Mouse (Mus musculus): ENCODE measurements around the gene Sae1.

Gene Sae1

DNA sequence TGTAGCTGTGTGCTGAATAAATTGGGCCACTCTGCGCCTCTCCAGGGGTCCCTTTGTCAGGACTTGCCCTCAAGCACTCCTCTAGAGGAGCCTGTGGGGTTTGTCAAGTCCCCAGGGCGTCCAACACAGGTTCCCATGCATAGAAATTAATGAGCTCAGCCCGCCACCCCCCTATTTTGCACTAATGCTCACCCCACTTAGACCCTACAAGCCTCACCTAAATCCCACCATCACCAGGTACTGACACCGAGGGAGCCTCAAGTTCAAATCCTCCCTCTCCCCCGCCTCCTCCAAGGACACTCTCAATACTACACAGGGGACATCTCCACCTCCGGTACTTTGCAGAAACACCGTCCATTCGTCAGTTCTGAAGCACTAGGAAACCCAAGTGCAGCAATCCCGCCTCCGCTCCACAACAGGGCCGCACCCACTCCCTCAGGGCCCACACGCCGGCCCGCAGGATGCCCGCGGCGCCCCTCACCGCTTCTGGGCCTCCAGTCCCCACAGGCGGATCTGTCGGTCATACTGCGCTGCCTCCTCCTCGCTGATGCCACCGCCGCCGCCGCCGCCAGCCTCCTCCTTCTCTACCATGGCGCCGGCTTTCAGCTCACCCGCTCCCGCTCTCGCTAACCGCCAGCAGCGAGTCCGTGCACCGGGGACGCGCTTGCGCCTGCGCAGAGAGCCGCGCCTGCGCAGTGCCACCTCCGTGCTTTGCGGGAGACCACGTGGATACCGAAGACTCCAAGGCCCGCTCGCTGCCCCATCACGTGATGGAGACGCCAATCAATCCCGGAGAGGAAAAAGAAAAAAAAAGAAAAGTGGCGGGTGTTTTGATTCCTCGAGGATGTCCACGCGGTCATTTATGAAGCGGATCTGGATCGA lies at the start of gene Sae1:
Sae1 (minus strand) TSS at position 647 of the 882 bp plus-strand sequence.
- peak; percentile 98 for DNase-seq

DNA sequence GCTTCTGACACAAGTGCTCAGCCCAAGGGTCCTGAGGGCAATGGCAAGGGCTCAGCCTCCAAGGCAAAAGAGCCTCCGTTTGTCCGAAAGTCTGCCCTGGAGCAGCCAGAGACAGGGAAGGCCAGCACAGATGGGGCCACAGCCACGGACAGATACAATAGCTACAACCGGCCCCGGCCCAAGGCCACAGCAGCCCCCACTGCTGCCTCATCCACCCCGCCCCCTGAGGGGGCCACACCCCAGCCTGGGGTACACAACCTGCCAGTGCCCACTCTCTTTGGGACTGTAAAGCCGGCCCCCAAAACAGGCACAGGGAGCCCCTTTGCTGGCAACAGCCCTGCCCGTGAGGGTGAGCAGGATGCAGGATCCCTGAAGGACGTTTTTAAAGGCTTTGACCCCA lies 47.5 kb upstream of the Sae1 start:
- DNase-seq = no peak

GRCm38 (mm10) chr7:16433352-16433971 lies 45.9 kb upstream of the Sae1 start:
- no peak for DNase-seq

- peak; percentile 93 for DNase-seq
Measured at GRCm38 (mm10) chr7:16426129-16426729, 38.6 kb upstream of the Sae1 start.

DNA sequence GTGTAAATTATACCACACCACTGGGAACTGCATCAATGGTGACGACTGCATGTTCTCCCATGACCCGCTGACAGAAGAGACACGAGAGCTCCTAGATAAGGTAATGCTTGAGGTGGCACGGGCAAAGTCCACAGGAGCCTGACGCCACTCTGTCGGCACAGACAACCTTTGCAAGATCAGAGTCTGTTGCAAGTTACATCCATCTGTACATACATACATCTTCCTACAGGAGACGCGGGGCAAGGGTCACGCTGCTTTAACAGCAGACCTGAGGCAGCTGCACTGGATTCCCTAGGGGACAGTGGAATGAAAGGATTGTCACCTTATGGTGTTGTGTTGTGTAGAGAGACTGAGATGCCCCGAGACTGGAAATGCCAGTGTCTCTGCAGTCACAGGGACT lies 38.1 kb upstream of the Sae1 start:
- no peak for DNase-seq

DNA sequence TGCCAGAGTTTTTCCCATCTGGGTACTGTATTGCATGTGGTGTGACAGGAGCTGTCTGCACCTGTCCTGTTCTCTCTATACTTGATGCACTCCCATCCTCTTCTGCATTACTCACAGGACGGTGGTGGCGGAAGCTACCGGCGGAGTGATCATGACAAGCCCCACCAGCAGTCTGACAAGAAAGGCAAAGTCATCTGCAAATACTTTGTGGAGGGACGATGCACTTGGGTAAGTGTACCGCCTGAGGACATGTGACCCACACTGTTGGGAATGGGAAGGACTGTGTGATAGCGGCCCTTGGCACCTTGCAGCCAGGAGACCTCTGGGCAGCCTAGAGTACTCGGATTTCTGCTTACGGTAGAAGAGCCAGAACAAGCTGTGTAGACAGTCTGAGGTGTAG lies 36.1 kb upstream of the Sae1 start:
- DNase-seq = no peak

- DNase-seq = no peak
Measured at GRCm38 (mm10) chr7:16422222-16422856, 34.7 kb upstream of the Sae1 start.

GRCm38 (mm10) chr7:16420493-16421118 lies 33.0 kb upstream of the Sae1 start:
- no peak for DNase-seq

DNA sequence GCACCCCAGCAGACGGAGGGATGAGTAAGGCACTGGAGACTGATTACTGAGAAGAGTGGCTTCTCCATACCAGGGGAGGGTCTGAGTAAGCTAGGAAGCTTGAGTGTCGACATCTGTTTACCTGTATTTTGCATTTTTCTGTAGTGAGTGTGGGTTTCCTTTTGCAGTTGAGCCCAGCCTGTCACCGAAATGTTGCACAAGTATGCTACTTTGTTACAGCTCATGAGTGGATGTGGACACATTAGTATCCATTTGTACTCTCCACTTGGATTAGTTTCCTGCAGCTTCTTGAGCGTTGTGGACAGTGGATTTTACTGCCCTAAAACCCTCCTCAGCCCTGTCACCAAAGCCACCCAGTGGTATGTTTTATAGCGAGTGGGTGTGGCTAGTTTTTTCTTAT lies 31.1 kb upstream of the Sae1 start:
- no peak for DNase-seq

- peak; percentile 78 for DNase-seq
Measured at GRCm38 (mm10) chr7:16417141-16417771, 29.6 kb upstream of the Sae1 start.

DNA sequence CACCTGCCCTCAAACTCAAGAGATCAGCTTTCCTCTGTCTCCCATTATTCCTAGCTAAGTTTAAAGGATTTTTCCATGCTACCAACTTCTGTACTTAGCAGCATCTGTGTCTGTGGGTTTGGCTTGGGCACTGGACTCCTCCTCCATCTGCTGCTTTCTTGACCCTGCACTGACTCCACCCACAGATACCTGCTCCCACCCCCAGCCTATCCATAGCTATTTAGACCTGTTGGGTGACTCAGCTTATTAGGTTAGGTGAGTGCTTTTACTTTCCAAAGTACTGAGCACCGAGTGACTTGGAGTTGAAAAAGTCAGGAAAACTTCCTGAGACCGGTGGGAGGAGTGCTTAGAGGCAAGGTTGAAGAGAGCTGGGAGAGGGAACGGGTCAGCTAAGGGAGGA lies 27.8 kb upstream of the Sae1 start:
- peak; percentile 56 for DNase-seq

DNA sequence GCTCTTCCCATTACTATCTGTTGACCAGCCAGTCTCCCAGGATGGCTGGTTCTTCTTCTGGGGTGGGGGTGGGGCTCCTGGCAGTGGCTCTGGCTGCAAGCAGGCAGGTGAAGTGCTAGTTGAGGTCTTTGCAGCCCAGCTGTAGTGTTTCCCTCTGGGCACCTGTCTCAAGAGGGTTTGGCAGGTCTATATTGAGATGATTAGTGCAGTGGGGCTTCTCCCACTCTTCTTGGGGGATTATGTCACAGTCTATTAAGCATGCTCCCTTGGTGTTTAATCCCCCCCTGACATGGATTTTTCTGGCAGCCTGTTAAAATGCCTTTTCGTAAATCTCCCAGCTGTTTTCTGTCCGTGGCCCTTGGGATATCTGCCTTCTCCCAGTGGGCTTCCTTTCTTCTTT lies 25.3 kb upstream of the Sae1 start:
- DNase-seq = peak; percentile 37

DNA sequence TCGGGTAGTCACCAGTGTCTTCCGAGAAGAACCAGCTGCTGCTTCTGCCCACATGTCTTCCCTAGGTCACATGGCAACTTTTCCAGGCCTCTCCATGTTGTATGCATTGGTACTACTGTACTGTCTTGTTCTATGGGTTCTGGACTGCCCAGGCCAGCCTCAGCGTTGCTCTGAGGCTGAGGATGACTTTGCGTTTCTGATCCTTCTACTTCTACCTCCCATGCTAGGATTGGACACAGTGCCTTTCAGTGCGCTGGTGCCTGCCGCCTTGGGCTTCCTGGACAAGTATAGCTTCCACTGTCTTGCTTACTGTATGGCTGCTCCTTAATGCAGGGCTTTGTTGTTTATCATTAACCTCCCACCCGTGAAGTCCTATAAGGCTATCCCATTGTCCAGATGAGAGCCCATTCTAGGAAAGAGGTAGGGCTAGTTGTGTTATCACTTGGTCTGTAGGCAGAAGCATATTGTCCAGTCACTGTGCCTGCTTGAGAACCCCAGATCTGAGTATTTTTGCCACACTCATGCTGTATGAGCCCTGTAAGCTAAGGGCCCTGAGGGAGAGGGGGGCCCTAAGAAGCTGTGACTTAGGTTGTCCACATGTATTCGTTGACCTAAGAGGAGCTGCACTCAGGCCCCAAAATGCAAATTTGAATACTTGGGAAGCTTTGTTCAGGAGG lies 24.8 kb upstream of the Sae1 start:
- DNase-seq = peak; percentile 45

DNA sequence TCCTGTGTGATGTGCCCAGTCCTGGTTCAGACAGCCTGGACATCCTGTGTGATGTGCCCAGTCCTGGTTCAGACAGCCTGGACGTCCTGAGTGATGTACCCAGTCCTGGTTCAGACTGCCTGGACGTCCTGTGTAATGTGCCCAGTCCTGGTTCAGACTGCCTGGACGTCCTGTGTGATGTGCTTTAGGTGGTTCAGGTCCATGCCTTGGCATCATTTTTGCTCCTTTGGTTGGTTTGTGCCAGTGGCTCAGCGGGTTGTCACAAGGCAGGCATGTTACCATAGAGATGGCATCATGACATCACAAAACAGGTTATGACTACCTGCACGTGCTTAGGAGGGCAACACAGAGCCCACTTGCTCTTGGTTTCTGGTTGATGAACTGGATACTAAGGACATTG lies 23.5 kb upstream of the Sae1 start:
- DNase-seq = no peak

- no peak for DNase-seq
Measured at GRCm38 (mm10) chr7:16406978-16407377, 19.4 kb upstream of the Sae1 start.

GRCm38 (mm10) chr7:16405516-16406351 lies 18.1 kb upstream of the Sae1 start:
- peak; percentile 90 for DNase-seq

- peak; percentile 80 for DNase-seq
Measured at GRCm38 (mm10) chr7:16405073-16405455, 17.5 kb upstream of the Sae1 start.

DNA sequence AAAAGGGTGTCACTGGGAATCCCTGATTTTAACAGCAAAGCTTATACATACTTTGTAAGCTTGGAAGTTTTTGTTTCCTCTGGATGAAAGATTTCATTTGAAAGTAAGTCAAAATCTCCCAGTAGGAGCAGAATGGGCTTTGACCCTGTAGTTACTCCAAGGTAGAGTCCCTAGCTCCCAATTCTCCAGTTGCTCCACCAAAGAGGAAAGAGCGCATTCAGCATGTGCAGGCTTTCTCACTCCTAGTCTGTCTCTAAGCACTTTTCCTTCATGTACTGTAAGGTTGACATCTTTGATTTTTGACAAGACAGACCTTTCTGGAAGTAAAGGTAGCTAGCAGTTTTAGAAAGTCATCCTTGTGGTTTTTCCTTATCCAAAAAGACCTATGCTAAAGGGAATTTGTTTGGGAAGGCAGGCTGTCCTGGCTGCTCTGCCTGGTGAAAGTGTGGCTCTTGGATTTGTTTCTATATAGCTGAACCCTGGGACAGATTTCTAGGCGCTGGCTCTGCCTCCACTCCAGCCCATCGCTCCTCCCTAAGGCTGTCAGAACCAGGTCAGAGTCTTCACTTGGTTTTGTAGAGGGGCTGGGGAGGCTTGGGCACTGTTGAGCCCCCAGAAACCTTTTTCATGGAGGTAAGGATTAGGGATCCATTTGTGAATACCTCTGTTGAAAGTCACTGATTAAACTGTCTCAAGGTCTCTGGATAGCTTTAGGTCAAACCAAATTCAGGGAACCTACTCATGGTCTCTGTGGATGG lies 16.9 kb upstream of the Sae1 start:
- DNase-seq = peak; percentile 33

DNA sequence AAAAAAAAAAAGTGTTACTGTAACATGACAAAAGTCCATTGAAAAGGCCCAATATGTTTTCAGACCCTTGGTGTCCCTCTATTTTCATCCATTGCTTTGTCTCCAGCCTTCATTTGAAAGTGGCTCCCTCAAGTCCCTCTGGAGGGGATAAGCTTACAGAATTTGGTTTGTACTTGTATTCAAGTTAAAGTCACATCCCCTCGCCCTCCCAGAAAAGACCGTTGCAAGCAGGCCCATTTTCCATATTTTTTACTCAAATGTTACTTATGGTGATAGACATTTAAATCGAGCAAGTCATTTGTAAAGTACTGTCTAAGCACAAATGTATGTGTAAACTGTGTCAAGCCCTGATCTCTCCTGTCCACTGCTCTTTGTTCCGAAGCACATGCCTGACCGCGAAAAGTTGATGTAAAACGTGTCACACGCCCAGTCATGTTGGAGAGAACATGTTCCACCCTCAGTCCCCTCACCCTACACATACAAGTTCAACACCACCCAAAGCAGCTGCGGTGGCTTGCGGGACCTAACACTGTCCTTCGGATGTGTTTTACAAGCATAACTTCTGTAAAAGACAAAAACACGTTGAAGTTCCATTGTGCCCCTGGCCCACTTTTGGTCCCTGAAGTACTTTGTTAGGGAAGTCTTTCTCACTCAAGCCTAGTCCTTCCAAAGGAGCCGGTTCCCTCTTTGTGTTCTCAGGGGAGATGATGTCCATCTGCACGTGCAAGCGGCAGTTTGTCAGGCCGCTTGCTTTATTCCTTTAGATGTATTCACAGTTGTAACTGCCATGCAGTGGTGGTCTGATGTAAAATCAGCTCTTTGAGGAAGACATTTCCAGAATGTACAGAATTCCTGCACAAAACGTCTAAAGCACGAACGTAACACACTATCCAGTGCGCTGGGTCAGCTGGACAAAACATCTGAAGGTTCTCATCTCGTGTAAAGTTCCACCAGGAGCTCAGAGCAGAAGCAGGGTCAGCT lies 15.7 kb upstream of the Sae1 start:
- DNase-seq = peak; percentile 37
